Comparison of ENCODE assay signal across 13 mouse cellular contexts in genomic region chr10:40068595-40068994, GRCm38 (mm10). TPM values are rescaled to one million over a fixed set of nuclear protein-coding genes. Genes with fewer than 3 reads are reported as not detected.
DNase-seq lines count a peak whose midpoint lies in the region; ATAC-seq lines count a peak whose summit lies in the region.
"Had no signal": no experiment of that assay in that cellular context is flagged by ENCODE, and none has a peak within 500 bp of the region (broad histone marks: within the 10 kb centered on the region; RNA-seq: fewer than 3 reads in every experiment).

No protein-coding gene starts in this region.

- no peak for ATAC-seq in liver, embryonic 15.5 days (ENCODE audit: insufficient read depth)
- ATAC-seq in common myeloid progenitor, adult 5-6 weeks (replicated peaks; ENCODE audit: low read depth, poor library complexity, severe bottlenecking): peak; percentile 23; the same call in 1 of the 2 replicates
- peak; percentile 64 for ATAC-seq in megakaryocyte, adult 5-6 weeks (ENCODE audit: poor library complexity, severe bottlenecking)
- ATAC-seq: hindbrain, postnatal 0 days had no signal

- H3K4me2 ChIP-seq in liver, embryonic 15.5 days: no peak overlapping the region
- H3K4me2 ChIP-seq: embryonic facial prominence, embryonic 15.5 days; liver, embryonic 13.5 days had no signal

- H3K9ac ChIP-seq in liver, embryonic 15.5 days: no peak overlapping the region
- H3K9ac ChIP-seq: embryonic facial prominence, embryonic 15.5 days; liver, embryonic 13.5 days had no signal

- intact Hi-C loops in heart, postnatal 25 days (cut with DNase I): loop anchor here (5.0 kb wide), 1 partner anchor 74 kb away; the partner anchor contains the start of gene Slc16a10

- H3K27me3 ChIP-seq in liver, embryonic 15.5 days: no peaks in the 10 kb centered on the region
- H3K27me3 ChIP-seq: embryonic facial prominence, embryonic 15.5 days; liver, embryonic 13.5 days had no signal

- DNase-seq in heart, adult 11 months: peak; percentile 93
- DNase-seq in heart, postnatal 25 days (ENCODE audit: low spot score): no peak
- DNase-seq in liver: no peak
- DNase-seq in cerebellum, adult 11-12 months: no peak
- no peak for DNase-seq in right cerebral cortex, postnatal 25 days
- DNase-seq: adrenal gland, adult 8-10 months; cerebellum, adult 9-10 months; liver, embryonic 13.5 days had no signal

- 74% methylated on average over 10 of the region's 10 CpGs for WGBS in liver, embryonic 15.5 days (ENCODE audit: insufficient replicate concordance)

- peak overlapping the region; percentile 53; the same call in 1 of the 2 replicates for H3K27ac ChIP-seq in liver, embryonic 15.5 days (replicated peaks)
- H3K27ac ChIP-seq: embryonic facial prominence, embryonic 15.5 days; hindbrain, postnatal 0 days had no signal

- H3K4me1 ChIP-seq in liver, embryonic 15.5 days (replicated peaks): peaks cover 18% of the 10 kb centered on the region

- no peaks in the 10 kb centered on the region for H3K9me3 ChIP-seq in liver, embryonic 15.5 days (replicated peaks)
- H3K9me3 ChIP-seq: embryonic facial prominence, embryonic 15.5 days; liver, embryonic 13.5 days had no signal

- peaks cover 58% of the 10 kb centered on the region for H3K36me3 ChIP-seq in liver, embryonic 15.5 days (replicated peaks)
- H3K36me3 ChIP-seq: embryonic facial prominence, embryonic 15.5 days had no signal

- H3K4me3 ChIP-seq in liver, embryonic 15.5 days (replicated peaks): no peak overlapping the region
- H3K4me3 ChIP-seq: embryonic facial prominence, embryonic 15.5 days; liver, embryonic 13.5 days had no signal

RNA-seq across cellular contexts. Expression of gene Mfsd4b1, which starts 43.5 kb away (rescaled TPM):
- total RNA-seq in heart, postnatal 25 days (2021): 1 to 10 TPM; 3.7 to 4.1 TPM
- 0.54 and 0.70 TPM in 2 replicates for polyA plus RNA-seq in liver, embryonic 15.5 days (2015; fragmentation: Nextera tagmentation; extraction: Ambion mirVana)
- total RNA-seq in common myeloid progenitor, adult 5-6 weeks (2017): not detected in 2 replicates
- not detected in 2 replicates for total RNA-seq in megakaryocyte, adult 5-6 weeks (2015)
- not detected in 2 replicates for total RNA-seq in megakaryocyte, adult 5-6 weeks (2017)
